Mouse (Mus musculus): Measurements from ENCODE around the gene Gnb1. TPM values are rescaled to one million over a fixed set of nuclear protein-coding genes. Genes with fewer than 3 reads are reported as not detected.

The Gnb1 gene
- total RNA-seq, 2 experiments from 2014 or later, result 444 to 453 TPM

GRCm38 (mm10) chr4:155577132-155577531 is 86.0 kb downstream of the Gnb1 start:
- peak; percentile 77 to 83 for DNase-seq

- no peak for DNase-seq
Measured at GRCm38 (mm10) chr4:155577741-155578140, 86.6 kb downstream of the Gnb1 start.

- peak; percentile 95 for DNase-seq
Measured at GRCm38 (mm10) chr4:155578336-155579125, 87.4 kb downstream of the Gnb1 start.

- DNase-seq, result peak; percentile 66 to 73
Measured at GRCm38 (mm10) chr4:155580420-155580819, 89.3 kb downstream of the Gnb1 start.

- peak; percentile 71 to 83 for DNase-seq
Measured at GRCm38 (mm10) chr4:155582279-155582905, 91.2 kb downstream of the Gnb1 start.

- no peak for DNase-seq
Measured at GRCm38 (mm10) chr4:155589356-155589755, 98.2 kb downstream of the Gnb1 start.

- peak in 1 of 2 experiments; percentile 59 for DNase-seq
Measured at GRCm38 (mm10) chr4:155591012-155591719, 100.0 kb downstream of the Gnb1 start.

GRCm38 (mm10) chr4:155593780-155594179 is 102.6 kb downstream of the Gnb1 start:
- peak in 1 of 2 experiments; percentile 57 for DNase-seq

GRCm38 (mm10) chr4:155595777-155596176 is 104.6 kb downstream of the Gnb1 start:
- peak; percentile 51 for DNase-seq

GRCm38 (mm10) chr4:155596606-155597005 is 105.4 kb downstream of the Gnb1 start:
- DNase-seq, result no peak

- DNase-seq, result no peak
Measured at GRCm38 (mm10) chr4:155598536-155598935, 107.4 kb downstream of the Gnb1 start.

GRCm38 (mm10) chr4:155599901-155600825 is 109.0 kb downstream of the Gnb1 start:
- DNase-seq, result peak; percentile 52 to 71

GRCm38 (mm10) chr4:155601091-155601996 is 110.2 kb downstream of the Gnb1 start, which contains the start of gene Slc35e2:
TSS of gene Slc35e2 (plus strand) at chr4:155601416.
- DNase-seq, result peak; percentile 92 to 96

- DNase-seq, result no peak
Measured at GRCm38 (mm10) chr4:155601997-155602456, 110.9 kb downstream of the Gnb1 start.

- DNase-seq, result no peak
Measured at GRCm38 (mm10) chr4:155602753-155603152, 111.6 kb downstream of the Gnb1 start.

- no peak for DNase-seq
Measured at GRCm38 (mm10) chr4:155603801-155604200, 112.6 kb downstream of the Gnb1 start.

GRCm38 (mm10) chr4:155605132-155605531 is 114.0 kb downstream of the Gnb1 start:
- DNase-seq, result no peak

- no peak for DNase-seq
Measured at GRCm38 (mm10) chr4:155606825-155607224, 115.7 kb downstream of the Gnb1 start.
